ENCODE assay signal across 16 mouse cellular contexts in genomic region chr11:115843141-115843890, GRCm38 (mm10). TPM values are rescaled to one million over a fixed set of nuclear protein-coding genes. Genes with fewer than 3 reads are reported as not detected.
DNase-seq lines count a peak whose midpoint lies in the region; ATAC-seq and TF ChIP-seq lines count a peak whose summit lies in the region.
"Had no signal": no experiment of that assay in that cellular context is flagged by ENCODE, and none has a peak within 500 bp of the region (broad histone marks: within the 10 kb centered on the region; RNA-seq: fewer than 3 reads in every experiment).

No protein-coding gene starts in this region.

- H3K27ac ChIP-seq in ES-E14 (ENCODE audit: insufficient read depth, low read depth, low read length, poor library complexity, severe bottlenecking), result peak overlapping the region; percentile 14; the same call in 1 of the 2 replicates
- peak overlapping the region; percentile 82 for H3K27ac ChIP-seq in embryonic facial prominence, embryonic 10.5 days (replicated peaks)
- H3K27ac ChIP-seq in liver, embryonic 15.5 days (replicated peaks), result 0 out of 2 replicates have a peak overlapping the region, but pooled peaks have one; percentile 11

- no peak overlapping the region; a peak in 1 of 4 replicates for H3K4me3 ChIP-seq in ES-E14 (ENCODE audit: insufficient read depth in 1 of 2, low read depth in 1 of 2, low read length in 2 of 2, poor library complexity in 1 of 2, severe bottlenecking in 1 of 2)
- no peak overlapping the region for H3K4me3 ChIP-seq in embryonic facial prominence, embryonic 10.5 days
- H3K4me3 ChIP-seq in liver, embryonic 15.5 days (replicated peaks), result no peak overlapping the region
- H3K4me3 ChIP-seq: embryonic facial prominence, embryonic 13.5 days had no signal

- no peak for ATAC-seq in liver, embryonic 15.5 days (ENCODE audit: insufficient read depth)
- ATAC-seq: forebrain, embryonic 16.5 days; hindbrain, embryonic 16.5 days had no signal

- 80% methylated on average over 13 of the region's 14 CpGs for WGBS in embryonic facial prominence, embryonic 10.5 days
- WGBS in liver, embryonic 15.5 days (ENCODE audit: insufficient replicate concordance), result 78% methylated on average over 12 of the region's 14 CpGs

- peaks cover 19% of the 10 kb centered on the region; the same call in 1 of the 2 replicates for H3K36me3 ChIP-seq in ES-E14 (ENCODE audit: control insufficient read depth, insufficient read depth, low read length, poor library complexity, severe bottlenecking)
- H3K36me3 ChIP-seq in embryonic facial prominence, embryonic 10.5 days (replicated peaks), result peaks cover 18% of the 10 kb centered on the region
- H3K36me3 ChIP-seq in liver, embryonic 15.5 days (replicated peaks), result peaks cover 34% of the 10 kb centered on the region

- no peaks in the 10 kb centered on the region for H3K9me3 ChIP-seq in ES-E14 (ENCODE audit: control insufficient read depth, insufficient read depth, low read depth, low read length)
- H3K9me3 ChIP-seq in embryonic facial prominence, embryonic 10.5 days, result no peaks in the 10 kb centered on the region
- H3K9me3 ChIP-seq in liver, embryonic 15.5 days (replicated peaks), result 0 out of 2 replicates have a peak, but pooled peaks cover 2% of the 10 kb centered on the region
- H3K9me3 ChIP-seq: embryonic facial prominence, embryonic 13.5 days had no signal

- H3K4me2 ChIP-seq in liver, embryonic 15.5 days, result no peak overlapping the region
- H3K4me2 ChIP-seq: embryonic facial prominence, embryonic 13.5 days had no signal

- peak; percentile 48 for DNase-seq in kidney, adult 18-20 months
- DNase-seq in kidney, postnatal 10 days, result no peak
- peak; percentile 34 for DNase-seq in ES-E14 (ENCODE audit: low read depth, low spot score)
- no peak for DNase-seq in embryonic facial prominence, embryonic 10.5 days (ENCODE audit: low spot score)
- DNase-seq in thymus, postnatal 25 days, result no peak
- no peak for DNase-seq in layer of hippocampus, postnatal 14 days (ENCODE audit: low spot score in 2 of 2)
- DNase-seq: cerebellum, postnatal 25 days; gastrocnemius, postnatal 25 days; layer of hippocampus, adult 9-11 months; left cerebral cortex, postnatal 4 days; right cerebral cortex, adult 18-20 months had no signal

- peak overlapping the region; percentile 9; the same call in 1 of the 2 replicates for H3K9ac ChIP-seq in ES-E14 (ENCODE audit: insufficient read depth, low read depth, low read length, poor library complexity, severe bottlenecking)
- H3K9ac ChIP-seq in liver, embryonic 15.5 days, result no peak overlapping the region
- H3K9ac ChIP-seq: embryonic facial prominence, embryonic 13.5 days had no signal

- H3K4me1 ChIP-seq in ES-E14 (ENCODE audit: control insufficient read depth in 2 of 2, insufficient read depth in 2 of 2, low read length in 2 of 2, poor library complexity in 1 of 2), result peaks cover 21 to 51% of the 10 kb centered on the region in 2 experiments
- H3K4me1 ChIP-seq in embryonic facial prominence, embryonic 10.5 days, result peaks cover 60% of the 10 kb centered on the region
- H3K4me1 ChIP-seq in liver, embryonic 15.5 days (replicated peaks), result peaks cover 58% of the 10 kb centered on the region

- H3K27me3 ChIP-seq in embryonic facial prominence, embryonic 10.5 days (replicated peaks; ENCODE audit: low read depth, poor library complexity, severe bottlenecking), result no peaks in the 10 kb centered on the region
- H3K27me3 ChIP-seq in liver, embryonic 15.5 days, result no peaks in the 10 kb centered on the region
- H3K27me3 ChIP-seq: embryonic facial prominence, embryonic 13.5 days had no signal

- in situ Hi-C loops in ES-E14 (cut with MboI; ENCODE audit: low sequenced_read_pairs in 2 of 2, unreplicated experiment in 2 of 2), result no loop called here

TF ChIP-seq in ES-E14, 5 proteins besides CTCF, POLR2A, EP300 and RAD21:
- TF ChIP-seq CHD2 (IDR thresholded peaks at IDR 0.05; ENCODE audit: low read depth, low read length) (no peak), HCFC1 (IDR thresholded peaks at IDR 0.05; ENCODE audit: borderline replicate concordance, insufficient read depth, low read length) (no peak), ZC3H11A (IDR thresholded peaks at IDR 0.05; ENCODE audit: borderline replicate concordance, low read depth, low read length) (no peak), MAFK (IDR thresholded peaks at IDR 0.05; ENCODE audit: insufficient read depth, low read depth, low read length) (no peak), ZNF384 (IDR thresholded peaks at IDR 0.05; ENCODE audit: low read depth, low read length) (no peak)

RNA-seq across cellular contexts. Expression of gene Myo15b, which starts 14.9 kb away (rescaled TPM):
- total RNA-seq in ES-E14 (2012; rRNA removed), result 4.6 and 7.7 TPM in 2 replicates
- 0.07 and 0.16 TPM in 2 replicates for polyA plus RNA-seq in embryonic facial prominence, embryonic 10.5 days (2016; fragmentation: Nextera tagmentation; extraction: Ambion mirVana)
- polyA plus RNA-seq in liver, embryonic 15.5 days (2015; fragmentation: Nextera tagmentation; extraction: Ambion mirVana), result 0.45 and 0.46 TPM in 2 replicates
- under 1 TPM; 0.35 to 0.36 TPM for total RNA-seq in layer of hippocampus, postnatal 14 days (2021)
- total RNA-seq: gastrocnemius, postnatal 25 days; midbrain, postnatal 0 days had no signal

RNA-seq across cellular contexts. Expression of gene Llgl2, which starts 19.5 kb away (rescaled TPM):
- 96.5 and 145 TPM in 2 replicates for total RNA-seq in ES-E14 (2012; rRNA removed)
- polyA plus RNA-seq in embryonic facial prominence, embryonic 10.5 days (2016; fragmentation: Nextera tagmentation; extraction: Ambion mirVana), result 15.3 and 15.5 TPM in 2 replicates
- 11.9 and 16.2 TPM in 2 replicates for polyA plus RNA-seq in liver, embryonic 15.5 days (2015; fragmentation: Nextera tagmentation; extraction: Ambion mirVana)
- total RNA-seq in layer of hippocampus, postnatal 14 days (2021), result 1 to 10 TPM; 2.3 to 3.2 TPM

RNA-seq across cellular contexts. Expression of gene Tsen54, which starts 28.8 kb away (rescaled TPM):
- 63.6 and 64.4 TPM in 2 replicates for total RNA-seq in ES-E14 (2012; rRNA removed)
- polyA plus RNA-seq in embryonic facial prominence, embryonic 10.5 days (2016; fragmentation: Nextera tagmentation; extraction: Ambion mirVana), result 40.3 and 40.6 TPM in 2 replicates
- 13.7 and 18.7 TPM in 2 replicates for polyA plus RNA-seq in liver, embryonic 15.5 days (2015; fragmentation: Nextera tagmentation; extraction: Ambion mirVana)
- total RNA-seq in layer of hippocampus, postnatal 14 days (2021), result 10 to 100 TPM; 12.4 to 15.0 TPM

RNA-seq across cellular contexts. Expression of gene Caskin2, which starts 29.9 kb away (rescaled TPM):
- total RNA-seq in ES-E14 (2012; rRNA removed), result 9.6 and 10.5 TPM in 2 replicates
- 20.3 and 20.4 TPM in 2 replicates for polyA plus RNA-seq in embryonic facial prominence, embryonic 10.5 days (2016; fragmentation: Nextera tagmentation; extraction: Ambion mirVana)
- polyA plus RNA-seq in liver, embryonic 15.5 days (2015; fragmentation: Nextera tagmentation; extraction: Ambion mirVana), result 5.7 and 6.7 TPM in 2 replicates
- 10 to 100 TPM; 22.0 to 24.8 TPM for total RNA-seq in layer of hippocampus, postnatal 14 days (2021)

RNA-seq across cellular contexts. Expression of gene Smim5, which starts 56.5 kb away (rescaled TPM):
- 0.67 TPM in 1 of 2 replicates, not detected in the other for total RNA-seq in ES-E14 (2012; rRNA removed)
- 1.5 and 1.8 TPM in 2 replicates for polyA plus RNA-seq in embryonic facial prominence, embryonic 10.5 days (2016; fragmentation: Nextera tagmentation; extraction: Ambion mirVana)
- 37.8 and 40.0 TPM in 2 replicates for polyA plus RNA-seq in liver, embryonic 15.5 days (2015; fragmentation: Nextera tagmentation; extraction: Ambion mirVana)
- total RNA-seq in layer of hippocampus, postnatal 14 days (2021), result 1 to 10 TPM in 1 of 2 experiments, under 1 TPM in 1; 0.67 to 2.0 TPM
- total RNA-seq: left cerebral cortex, postnatal 4 days; midbrain, postnatal 0 days had no signal

Comparison
In these comparisons a context has a peak if more than half of its experiments do, and no peak if none do; other contexts are left out.
1. DNase-seq: peak in kidney, adult 18-20 months (single experiment) and ES-E14 (single experiment); none in kidney, postnatal 10 days (single experiment), embryonic facial prominence, embryonic 10.5 days (single experiment), thymus, postnatal 25 days (single experiment) and layer of hippocampus, postnatal 14 days (0 of 2).
2. H3K27ac ChIP-seq: peak in every context shown above with its lines; median percentile 82 in embryonic facial prominence, embryonic 10.5 days; 14 in ES-E14; 11 in liver, embryonic 15.5 days.
3. RNA of gene Llgl2, which starts 19.5 kb away (total RNA-seq): 96.5 to 145 TPM in ES-E14; 2.3 to 3.2 TPM in layer of hippocampus, postnatal 14 days; every median in the first group is over 10 times any median in the second.